Mouse (Mus musculus): ENCODE results near the gene Rdh16f1.
A peak's percentile ranks its signal among the peaks of the same experiment; 100 is the strongest.

Rdh16f1 gene

DNA sequence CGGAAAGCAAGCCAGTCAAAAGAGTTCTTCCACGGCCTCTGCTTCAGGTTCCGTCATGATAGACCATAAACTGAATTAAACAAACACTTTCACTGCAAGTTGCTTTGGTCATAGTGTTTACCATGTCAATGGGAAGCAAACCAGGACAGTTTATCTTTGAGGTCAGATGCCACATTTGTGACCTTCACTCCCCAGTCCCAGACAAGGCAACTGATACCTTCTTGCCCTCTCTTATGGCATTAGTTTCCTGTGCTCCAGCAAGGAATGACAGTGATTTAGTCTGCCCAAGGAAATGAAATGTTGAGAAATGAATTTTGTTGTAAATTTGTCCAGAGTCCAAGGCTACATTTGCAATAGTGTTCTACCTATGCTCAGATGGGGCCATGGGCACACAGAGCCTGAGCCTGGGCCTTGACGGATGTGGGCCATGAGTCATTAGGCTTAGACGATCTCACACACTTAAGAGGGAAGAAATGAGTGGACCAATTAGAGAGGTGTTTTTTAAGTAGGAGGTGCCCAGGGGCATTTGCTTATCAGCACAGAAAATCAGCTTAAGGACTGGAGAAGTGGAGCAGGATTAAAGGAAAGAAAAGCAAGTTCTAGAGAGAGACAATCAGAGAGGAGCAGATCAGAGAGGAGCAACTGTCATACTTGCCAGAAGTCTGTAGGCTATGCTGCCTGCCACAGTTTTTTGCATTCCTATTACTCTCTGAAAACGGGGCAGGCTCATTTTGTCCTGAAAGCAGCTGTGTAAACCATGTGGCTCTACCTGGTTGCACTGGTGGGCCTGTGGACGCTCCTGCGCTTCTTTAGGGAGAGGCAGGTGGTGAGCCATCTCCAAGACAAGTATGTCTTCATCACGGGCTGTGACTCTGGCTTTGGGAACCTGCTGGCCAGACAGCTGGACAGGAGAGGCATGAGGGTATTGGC lies at the start of gene Rdh16f1, which contains the start of gene Rdh1:
Gene Rdh16f1 (plus strand): TSS at position 607 of the 930 bp plus-strand sequence.
Gene Rdh1 (plus strand): TSS at position 541 of the 930 bp plus-strand sequence.
- DNase-seq (ENCODE audit: low read depth), result peak; percentile 49

- no peak for DNase-seq (ENCODE audit: low read depth)
These were observed 49.3 kb upstream of the Rdh16f1 start for GRCm38 (mm10) chr10:127710331-127710730.

- DNase-seq (ENCODE audit: low read depth), result no peak
These were observed 46.9 kb upstream of the Rdh16f1 start for GRCm38 (mm10) chr10:127712736-127713135.

DNA sequence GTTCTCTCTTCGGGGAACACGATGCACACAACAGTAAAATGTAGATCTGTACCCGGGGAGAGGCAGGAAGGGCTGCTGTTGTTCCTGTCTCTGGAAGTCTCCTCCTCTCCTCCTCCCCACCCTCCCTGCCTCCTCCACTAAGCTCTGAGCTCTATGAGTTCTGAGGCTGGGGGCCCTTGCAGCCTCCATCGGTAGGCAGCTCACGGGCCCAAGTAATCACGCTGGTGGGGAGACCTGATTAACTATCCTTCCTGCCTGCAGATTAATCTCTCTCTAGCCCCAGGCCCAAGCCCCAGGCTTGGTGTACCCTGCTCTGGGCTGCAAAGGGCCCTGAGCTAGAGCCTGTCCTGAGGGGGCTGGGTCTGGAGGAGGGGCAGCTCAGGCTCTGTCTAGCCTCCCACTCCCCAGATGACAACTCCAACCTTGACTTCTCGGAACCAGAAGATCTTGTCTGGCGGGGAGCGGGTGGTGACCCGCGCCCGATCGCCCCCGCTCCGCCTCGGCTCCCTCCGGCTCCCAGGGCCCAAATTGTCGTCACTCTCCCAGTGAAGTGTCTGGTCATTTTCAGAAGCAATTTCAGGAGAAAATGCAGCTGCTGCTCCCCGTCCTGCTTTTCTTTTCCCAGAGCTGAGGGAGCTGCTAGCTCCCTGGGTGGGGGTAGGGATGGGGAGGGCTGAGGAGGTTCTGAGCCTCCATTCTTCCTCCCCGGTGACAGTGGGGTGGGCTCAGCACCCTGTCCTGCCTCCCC lies 37.7 kb upstream of the Rdh16f1 start:
- DNase-seq (ENCODE audit: low read depth), result no peak

DNA sequence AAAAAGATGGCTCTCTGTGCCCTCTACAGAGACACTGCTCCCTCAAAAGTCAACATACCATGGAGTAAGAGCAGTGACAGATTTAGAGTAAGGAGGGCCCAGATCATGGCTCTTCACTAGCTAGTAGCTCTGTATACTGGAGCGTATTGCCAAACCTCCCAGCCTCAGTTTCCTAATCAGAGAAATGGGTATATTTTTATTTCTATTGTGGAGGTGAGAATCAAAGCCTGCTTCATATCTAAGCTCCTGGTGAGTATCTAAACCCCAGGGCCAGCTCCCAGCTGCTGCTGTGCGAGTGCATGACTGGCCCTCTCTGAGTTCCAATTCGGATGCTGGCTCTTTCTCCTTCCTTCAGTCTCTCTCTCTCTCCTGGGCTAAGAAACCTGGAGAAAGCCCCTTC lies 35.4 kb upstream of the Rdh16f1 start, which contains the start of gene Tac2:
Gene Tac2 (plus strand): TSS at position 301 of the 400 bp plus-strand sequence.
- no peak for DNase-seq (ENCODE audit: low read depth)

GRCm38 (mm10) chr10:127725136-127725535 lies 34.5 kb upstream of the Rdh16f1 start:
- no peak for DNase-seq (ENCODE audit: low read depth)

DNA sequence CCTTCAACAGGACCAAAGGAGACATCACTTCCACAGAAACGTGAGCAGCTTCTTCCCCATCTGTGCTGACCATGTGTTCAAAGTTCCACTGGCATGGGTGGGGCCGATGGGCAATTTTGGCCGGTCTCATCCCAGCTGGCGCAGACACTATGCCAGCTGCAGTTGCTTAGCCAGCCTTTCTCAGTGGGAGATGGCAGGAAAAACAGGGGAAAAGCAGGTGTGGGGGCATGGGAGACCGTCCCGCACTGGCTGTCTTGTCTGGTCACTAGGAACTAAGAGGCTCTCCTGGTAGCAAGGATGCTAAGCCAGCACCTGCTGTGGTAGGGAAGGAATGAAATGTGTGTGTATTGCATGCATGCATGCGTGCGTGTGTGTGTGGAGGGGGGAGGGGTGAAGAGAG lies 31.1 kb upstream of the Rdh16f1 start:
- DNase-seq (ENCODE audit: low read depth), result no peak

GRCm38 (mm10) chr10:127730285-127730932 lies 29.2 kb upstream of the Rdh16f1 start:
- DNase-seq (ENCODE audit: low read depth), result no peak

DNA sequence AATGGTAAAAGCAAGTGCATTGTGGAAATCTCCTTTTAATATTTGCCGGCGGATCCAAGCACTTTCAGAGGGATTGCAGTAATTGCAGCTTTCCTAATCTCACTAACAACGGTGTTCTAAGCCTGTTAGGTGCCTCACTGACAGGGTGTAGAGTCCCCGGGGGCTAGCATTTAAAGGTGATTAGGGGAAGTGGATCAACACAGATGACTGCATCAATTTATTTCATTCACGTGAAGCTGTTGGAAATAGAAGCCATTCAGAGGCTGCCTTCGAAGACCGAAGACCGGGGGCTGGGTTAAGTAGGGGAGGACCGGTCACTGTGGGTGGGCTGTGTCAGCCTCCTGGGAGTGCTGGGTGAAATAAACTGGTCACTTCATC lies 28.7 kb upstream of the Rdh16f1 start:
- DNase-seq (ENCODE audit: low read depth), result no peak

DNA sequence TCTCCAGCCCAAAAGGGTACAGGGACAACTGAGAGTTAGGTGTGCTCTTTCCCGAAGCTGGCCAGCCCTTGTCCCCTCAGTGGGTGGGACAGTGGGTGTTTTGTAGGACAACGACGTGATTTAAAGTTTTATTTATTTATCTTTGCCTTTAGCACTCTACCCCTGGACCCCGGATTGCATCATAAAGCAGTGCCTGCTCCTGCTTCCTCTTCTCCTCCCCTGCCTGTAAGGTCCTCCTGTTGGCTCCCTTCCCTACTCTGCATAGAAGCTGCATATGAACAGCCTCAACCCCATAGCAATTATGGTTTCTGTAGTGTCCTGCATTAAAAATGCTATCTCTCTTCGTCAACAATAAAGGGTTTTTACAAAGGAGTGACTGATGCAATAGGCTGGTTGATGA lies 28.2 kb upstream of the Rdh16f1 start:
- no peak for DNase-seq (ENCODE audit: low read depth)

- DNase-seq (ENCODE audit: low read depth), result peak; percentile 45
These were observed 25.2 kb upstream of the Rdh16f1 start for GRCm38 (mm10) chr10:127734434-127734833.

DNA sequence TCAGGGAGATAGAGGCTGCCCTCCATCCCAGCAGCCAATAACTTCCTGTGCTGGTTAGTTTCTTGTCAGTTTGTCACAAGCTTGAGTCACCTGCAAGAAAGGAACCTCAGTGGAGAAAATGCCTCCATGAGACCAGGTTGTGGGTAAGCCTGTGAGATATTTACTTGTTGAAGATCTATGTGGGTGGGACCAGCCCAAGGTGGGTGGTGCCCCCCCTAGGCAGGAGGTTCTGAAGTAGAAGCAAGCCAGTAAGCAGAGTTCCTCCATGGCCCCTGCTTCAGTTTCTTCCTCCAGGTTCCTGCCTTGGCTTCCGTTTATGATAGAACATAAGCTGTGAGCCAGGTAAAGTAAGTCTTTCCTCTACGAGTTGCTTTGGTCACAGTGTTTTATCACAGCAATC lies 23.3 kb upstream of the Rdh16f1 start:
- peak; percentile 36 for DNase-seq (ENCODE audit: low read depth)

DNA sequence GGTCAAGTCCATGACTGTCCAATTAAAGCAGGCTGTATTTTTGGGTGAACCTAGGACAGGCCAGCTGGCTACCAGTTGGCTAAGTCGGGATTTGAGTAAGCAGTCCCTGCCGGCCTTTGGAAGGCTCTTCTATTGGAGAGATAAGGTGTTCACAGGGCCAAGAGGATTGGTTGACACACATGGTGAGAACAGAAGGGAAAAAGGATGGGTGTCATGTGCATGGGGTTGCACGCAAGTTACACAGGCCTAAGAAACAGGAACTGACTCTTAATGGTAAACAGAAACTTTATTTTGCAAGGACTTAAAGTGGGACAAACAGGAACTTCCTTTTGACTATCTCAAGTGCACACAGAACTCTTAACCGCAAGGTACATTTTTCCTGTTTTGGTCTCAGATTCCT lies 22.7 kb upstream of the Rdh16f1 start:
- peak; percentile 32 for DNase-seq (ENCODE audit: low read depth)

- peak; percentile 12 for DNase-seq (ENCODE audit: low read depth)
These were observed 22.0 kb upstream of the Rdh16f1 start for GRCm38 (mm10) chr10:127737552-127737951.

DNA sequence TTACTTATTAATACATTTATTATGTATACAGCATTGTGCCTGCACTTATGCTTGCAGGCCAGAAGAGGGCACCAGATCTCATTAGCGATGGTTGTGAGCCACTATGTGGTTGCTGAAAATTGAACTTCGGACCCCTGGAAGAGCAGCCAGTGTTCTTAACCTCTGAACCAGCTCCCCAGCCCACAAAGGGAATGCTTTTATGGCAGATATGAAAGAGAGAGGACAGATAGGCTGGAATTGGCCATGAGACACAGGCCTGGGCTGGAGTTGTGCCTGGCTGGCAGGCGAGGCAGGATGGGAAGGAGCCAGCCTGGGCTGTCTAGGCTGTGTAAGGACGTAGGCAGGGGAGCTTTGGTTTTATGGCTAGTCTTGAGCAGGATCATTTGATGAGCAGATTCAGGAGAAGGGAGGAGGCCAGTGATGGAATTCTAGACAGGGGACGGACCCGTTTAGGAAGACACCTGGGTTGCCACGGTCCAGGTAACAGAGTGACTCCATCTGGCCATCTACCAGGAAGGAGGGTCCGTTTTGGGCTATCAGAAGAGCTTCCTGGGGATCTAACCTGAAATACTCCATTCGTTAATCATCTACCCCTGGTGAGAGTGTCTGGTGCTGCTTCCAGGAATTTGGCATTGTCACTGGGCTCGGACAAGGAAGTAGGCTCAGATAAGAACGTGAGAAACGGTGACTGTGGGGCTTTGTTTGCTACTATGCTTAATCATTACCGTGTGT lies 21.3 kb upstream of the Rdh16f1 start:
- peak; percentile 77 for DNase-seq (ENCODE audit: low read depth)

- peak; percentile 85 for DNase-seq (ENCODE audit: low read depth)
These were observed 20.4 kb upstream of the Rdh16f1 start, which contains the start of gene Zbtb39 for GRCm38 (mm10) chr10:127739083-127739660. TSS of gene Zbtb39 (plus strand) at chr10:127739538.

DNA sequence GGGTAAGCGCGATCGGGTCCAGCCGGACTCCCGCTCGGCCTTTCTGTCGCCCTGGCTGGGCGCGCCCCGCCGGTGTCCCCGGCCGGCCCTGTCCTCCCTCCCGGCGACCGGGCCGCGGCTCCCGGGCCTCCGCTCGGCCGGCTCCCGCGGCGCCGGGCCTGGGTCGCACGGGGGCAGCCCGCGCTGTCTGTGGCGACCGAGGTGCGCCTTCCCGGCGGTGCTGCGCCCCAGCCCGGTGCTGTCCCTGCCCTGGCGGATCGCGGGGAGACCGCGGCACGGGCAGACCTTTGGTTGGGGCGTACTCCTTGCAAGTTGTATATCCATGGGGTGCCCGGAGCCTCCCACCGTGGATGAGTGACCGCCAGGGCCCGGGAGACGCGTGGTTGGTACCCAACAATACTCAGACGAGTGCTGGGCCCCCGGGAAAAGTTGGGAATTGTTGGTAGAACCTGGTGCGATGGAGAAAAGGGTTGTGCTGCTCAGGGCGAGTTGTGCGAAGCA lies 19.9 kb upstream of the Rdh16f1 start:
- DNase-seq (ENCODE audit: low read depth), result peak; percentile 43

DNA sequence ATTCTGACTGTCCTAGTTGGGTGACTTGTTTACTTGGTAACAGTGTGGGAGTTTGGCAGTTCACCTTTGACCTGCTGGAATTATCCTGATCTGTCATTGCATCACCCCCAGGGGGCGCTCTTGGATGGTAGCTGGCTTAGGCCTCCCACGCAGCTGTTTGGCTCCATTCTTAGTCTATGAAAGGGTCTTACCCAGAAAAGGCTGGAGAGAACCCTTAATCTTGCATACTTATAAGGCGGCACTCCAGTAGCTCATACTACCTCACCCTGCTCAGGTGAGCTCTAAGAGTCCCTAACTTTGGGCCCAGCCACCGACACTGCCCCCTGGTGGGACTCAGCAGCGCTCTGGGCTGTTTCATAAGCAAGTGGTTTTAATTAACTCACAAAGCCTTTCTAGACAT lies 14.9 kb upstream of the Rdh16f1 start:
- DNase-seq (ENCODE audit: low read depth), result peak; percentile 72

GRCm38 (mm10) chr10:127745886-127746285 lies 13.7 kb upstream of the Rdh16f1 start:
- no peak for DNase-seq (ENCODE audit: low read depth)

DNA sequence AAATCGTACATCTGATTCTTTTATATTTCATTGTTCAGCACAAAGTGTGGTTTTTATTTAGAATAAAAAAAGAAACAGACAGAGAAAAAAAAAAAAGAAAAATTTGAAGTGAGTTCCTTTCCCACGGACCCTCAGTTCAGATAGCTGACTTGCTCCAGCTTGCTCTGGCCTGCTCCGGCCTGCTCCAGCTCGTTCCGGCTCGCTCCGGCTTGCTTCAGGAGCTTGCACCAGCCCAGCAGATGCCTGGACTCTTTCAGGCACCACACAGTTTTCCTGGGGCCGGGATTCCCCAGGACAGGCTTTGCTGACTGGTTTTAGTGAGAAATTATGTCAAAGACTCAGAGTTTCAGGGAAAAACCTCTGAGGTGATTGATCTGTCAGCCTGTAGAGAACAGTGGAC lies 12.3 kb upstream of the Rdh16f1 start:
- no peak for DNase-seq (ENCODE audit: low read depth)

Measured in induced T-regulatory cell, adult 2 months (primary cell).